Mouse (Mus musculus) telencephalon, adult 2 months (tissue): ENCODE data around the gene Hoxc10.

Experiments
- DNase-seq: peaks from one replicate; pipeline ENCODE4 v3.0.0-alpha.2; 2011; ENCODE audit warnings: low read depth, low spot score

Gene Hoxc10

DNA sequence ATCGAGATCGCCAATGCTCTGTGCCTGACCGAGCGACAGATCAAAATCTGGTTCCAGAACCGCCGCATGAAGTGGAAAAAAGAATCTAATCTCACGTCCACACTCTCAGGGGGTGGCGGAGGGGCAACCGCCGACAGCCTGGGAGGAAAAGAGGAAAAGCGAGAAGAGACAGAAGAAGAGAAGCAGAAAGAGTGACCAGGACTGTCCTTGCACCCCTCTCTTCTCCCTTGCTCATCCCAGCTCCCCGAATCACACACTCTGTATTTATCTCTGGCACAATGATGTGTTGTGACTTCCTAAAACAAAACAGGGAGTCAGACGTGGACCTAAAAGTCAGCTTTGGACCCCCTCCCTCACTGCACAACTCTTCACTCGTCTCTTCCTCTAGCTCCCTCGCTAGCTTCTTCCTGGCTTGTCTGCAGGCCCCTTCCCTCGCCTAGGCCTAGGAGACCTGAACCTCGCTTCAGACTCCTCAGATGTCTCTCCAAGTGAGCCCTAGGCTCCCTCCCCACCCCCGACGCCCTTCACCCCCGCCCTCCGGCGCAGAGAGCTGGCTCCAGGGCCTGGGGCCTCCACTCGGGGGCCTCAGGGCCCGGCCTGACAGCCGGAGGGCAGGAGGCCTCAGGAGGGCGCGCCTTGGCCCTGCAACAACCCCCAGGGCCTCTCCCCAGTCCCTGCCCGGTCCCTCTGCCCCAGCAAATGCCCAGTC is 44.4 kb downstream of the Hoxc10 start:
- DNase-seq: no peak

DNA sequence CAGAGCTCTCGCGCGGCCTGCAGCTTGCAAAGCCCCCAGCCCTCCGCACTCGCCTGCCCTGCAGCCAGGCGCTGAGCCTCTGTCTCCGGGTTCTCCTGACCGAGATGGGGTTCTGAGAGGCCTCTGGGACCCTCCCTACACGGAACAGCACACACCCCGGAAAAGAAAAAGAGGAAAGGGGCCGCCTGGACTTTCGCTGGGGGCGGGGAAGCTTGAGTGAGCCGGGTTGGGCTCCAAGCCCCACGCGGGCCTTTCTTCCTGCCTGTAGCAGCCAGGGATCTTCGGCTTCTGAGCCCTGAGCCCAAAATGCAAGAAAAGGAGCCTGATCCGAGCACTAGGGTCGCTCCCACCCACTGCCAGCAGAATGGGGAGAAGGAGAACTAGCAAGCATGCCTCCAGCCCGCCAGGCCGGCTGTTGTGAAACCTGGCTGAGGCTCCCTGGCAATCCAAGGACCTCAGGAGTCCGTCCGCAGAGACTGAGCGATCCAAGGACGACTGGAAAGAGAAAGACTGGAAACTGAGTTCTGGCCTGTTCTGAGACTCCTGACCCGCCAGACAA is 45.4 kb downstream of the Hoxc10 start:
- DNase-seq: no peak

DNA sequence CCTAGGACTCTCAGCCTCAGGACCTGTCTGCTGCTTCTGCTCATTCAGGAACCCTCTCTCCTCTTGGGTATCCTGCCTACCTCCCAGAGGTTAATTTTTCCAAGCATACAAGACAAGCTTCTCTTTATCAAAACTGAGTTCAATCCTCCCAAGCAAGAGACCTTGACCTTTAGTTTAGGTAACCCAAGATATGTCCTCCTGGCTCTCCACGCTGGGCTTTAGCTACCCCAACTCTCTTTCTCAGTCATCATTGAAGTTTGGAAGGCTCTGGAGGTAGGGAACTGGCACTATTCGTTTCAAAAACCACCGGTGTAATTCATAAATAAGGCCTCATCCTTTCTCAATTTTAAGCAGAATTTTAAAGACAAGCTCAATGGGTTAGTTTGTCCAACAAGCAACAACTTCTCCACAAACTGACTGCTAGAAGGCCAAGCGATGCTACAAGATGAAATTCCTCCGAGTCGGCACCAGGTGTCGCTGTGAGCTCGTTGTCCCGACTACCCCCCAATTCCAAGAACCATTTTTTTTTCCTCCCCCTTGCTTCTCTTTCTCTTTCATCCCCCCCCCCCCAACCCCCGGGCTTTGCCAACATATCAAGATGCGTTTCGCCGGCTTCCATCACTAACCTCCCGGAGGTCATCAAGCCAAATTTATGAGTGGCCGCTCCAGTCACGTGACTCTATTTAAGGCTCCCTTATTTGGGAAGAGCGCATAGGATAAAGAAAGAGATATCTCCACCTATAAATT is 46.8 kb downstream of the Hoxc10 start:
- peak; percentile 28 for DNase-seq

DNA sequence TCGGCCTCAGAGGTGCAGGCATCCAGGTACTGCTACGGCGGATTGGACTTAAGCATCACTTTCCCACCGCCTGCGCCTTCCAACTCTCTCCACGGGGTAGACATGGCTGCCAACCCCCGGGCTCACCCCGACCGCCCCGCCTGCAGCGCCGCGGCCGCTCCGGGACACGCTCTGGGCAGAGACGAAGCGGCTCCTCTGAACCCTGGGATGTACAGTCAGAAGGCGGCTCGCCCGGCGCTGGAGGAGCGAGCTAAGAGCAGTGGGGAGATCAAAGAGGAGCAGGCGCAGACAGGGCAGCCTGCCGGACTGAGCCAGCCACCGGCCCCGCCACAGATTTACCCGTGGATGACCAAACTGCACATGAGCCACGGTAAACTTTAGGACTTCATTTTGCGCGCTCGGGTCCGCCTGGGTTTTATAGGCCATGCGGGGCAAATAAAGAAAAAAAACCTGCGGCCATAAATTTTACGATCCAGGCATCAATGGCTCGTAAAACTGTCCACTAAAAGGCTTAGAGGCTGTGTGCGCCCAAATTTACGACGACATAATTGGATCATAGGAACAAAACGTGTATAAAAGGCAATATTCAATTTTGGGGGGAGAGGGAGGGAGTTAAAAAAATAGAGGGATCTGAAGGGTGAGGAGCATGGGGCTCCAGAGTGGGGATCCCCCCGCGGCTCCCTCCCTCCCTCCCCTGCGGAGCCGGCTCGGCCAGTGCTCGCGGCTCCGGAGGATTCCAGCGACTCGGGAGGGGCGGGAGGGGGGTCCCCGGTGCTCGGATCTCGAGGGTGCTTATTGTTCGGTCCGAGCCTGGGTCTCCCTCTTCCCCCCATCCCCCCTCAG is 47.8 kb downstream of the Hoxc10 start:
- no peak for DNase-seq

DNA sequence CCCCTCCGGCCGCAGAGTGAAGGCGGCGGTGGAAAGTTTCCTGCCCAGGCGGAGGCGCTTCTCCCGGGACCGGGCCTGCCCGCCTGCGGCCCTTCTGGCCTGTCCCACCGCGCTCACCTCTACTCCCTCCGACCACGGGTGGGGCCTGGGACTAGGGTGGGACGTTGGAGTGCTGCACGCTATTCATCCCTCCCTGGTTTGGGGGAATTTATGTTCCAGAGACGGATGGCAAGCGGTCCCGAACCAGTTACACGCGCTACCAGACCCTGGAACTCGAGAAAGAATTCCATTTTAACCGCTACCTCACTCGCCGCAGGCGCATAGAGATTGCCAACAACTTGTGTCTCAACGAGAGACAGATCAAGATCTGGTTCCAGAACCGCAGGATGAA is 48.4 kb downstream of the Hoxc10 start:
- DNase-seq: no peak

DNA sequence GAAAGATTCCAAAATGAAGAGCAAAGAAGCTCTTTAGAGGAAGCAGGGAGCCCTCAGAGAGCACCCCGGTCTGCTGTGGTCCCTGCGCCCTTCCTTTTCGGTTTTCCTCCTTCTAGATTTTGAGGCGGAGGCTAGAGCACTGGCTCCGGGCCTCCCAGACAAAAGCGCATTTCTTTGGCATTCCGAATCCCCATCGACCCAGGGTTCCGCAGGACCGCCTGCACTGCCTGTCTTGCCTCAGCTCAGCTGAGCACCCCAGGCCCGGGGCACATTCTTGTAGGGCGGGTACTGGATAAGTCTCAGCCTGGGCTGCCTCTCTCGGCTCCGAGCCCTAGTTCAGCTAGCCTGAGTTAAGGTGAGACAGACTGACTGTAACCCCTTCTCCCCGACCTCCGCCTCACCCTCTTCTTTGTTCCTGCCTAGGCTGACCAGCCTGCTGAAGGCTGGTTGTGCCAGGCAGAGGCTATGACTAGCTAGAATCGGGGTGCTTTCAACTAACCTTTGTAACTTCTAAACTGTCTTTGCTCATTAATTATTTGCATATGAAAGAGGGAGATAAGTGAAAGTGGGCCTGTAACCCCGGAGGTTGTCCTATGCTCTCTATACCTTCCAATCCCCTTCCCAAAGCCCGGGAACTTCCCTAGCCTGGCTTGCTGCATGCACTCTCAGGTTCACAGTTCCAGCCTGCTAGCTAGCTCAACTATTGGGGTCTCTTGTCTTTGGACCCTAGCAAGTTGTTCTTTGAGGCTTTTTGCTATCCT is 49.0 kb downstream of the Hoxc10 start:
- DNase-seq: no peak

DNA sequence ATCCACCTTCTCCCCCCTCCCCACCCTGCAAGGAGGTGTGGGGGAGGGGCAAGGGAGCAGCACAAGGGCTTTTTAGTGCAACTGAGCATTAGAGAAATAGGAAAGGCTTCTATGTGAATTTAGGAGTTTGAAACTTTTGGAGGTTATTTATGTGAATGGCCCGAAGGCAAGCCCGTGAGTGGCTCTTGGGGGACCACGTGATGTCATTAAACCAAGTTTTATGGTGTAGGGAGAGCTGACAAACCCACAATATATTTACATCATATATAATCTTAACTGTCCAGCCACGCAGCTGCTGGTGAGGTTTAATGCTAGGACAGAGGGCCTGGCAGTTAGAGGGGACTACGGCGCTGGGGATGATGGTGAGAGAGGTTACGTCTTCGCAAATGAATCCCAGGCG is 52.0 kb downstream of the Hoxc10 start, which contains the start of gene Hoxc4:
TSS of gene Hoxc4 (plus strand) at position 299 of the 400 bp plus-strand sequence.
- DNase-seq: no peak

DNA sequence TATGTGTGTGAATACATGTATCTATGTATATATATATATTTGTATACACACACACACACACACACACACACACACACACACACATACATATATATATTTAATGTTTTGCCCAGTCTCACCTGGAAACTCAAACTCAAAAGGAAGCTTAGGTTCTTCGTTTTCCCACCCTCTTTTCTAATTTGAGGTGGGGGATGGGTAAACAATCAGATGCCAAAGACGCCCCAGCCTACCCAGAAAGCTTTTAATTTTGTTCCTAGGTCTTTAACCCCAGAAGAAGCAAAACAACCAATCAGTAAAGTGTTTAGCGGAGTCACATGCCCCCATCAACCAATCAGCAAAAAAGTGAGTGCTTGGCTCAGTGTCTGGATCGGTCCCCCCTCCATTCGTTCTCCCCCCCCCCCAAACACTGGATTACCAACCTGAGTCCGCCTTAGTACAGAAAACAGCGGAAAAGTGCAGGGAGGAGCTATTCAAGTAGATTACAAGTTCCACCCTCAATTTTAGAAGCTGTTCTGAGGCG is 54.4 kb downstream of the Hoxc10 start:
- no peak for DNase-seq
